Mouse (Mus musculus) olfactory bulb, adult 2 months (tissue): ENCODE data around the gene Abca5.

ENCODE experiments used
- CTCF ChIP-seq: fragments of 200-500 bp; IDR thresholded peaks from 2 replicates; pipeline ENCODE4 v1.5.1; 2012; ENCODE audit warnings: low read depth, mild to moderate bottlenecking, low read length, moderate library complexity; ENCODE audit not compliant: insufficient read depth
- POLR2A ChIP-seq: fragments of 200-500 bp; IDR thresholded peaks from 2 replicates; pipeline ENCODE4 v1.6.1; 2012; ENCODE audit warnings: mild to moderate bottlenecking, low read depth, low read length, moderate library complexity; ENCODE audit not compliant: insufficient read depth

DNA sequence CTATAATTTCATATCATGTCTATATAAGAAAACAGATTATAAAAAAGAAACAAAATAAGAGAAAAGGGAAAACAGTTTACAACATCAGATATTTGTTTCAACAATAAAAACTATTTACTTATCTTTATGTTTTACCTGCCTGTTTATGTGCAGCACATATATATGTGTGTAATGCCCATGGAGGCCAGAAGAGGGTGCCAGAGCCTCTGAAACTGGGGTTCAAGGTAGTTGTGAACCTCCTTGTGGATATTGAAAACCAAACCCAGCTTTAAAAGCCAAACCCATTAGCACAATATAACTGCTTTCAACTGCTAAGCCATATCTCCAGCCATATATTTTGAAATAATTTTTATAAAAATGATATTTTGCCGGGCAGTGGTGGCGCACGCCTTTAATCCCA lies 27.5 kb upstream of the Abca5 start:
- TF ChIP-seq POLR2A, result no peak
- TF ChIP-seq CTCF, result no peak
